Mouse (Mus musculus) hindbrain, embryonic 16.5 days (tissue): ENCODE measurements around the gene Acsbg2. TPM values are rescaled to one million over a fixed set of nuclear protein-coding genes. Genes with fewer than 3 reads are reported as not detected.

Experiments
- ATAC-seq: fragments of 200-750 bp; cut with Nextera tagmentation; 2 replicates; pipeline ENCODE4 v1.8.0; 2017; ENCODE audit warnings: moderate TSS enrichment, moderate library complexity
- H3K27ac ChIP-seq: fragments of 300-500 bp; sonication (generic); 2 replicates; pipeline ENCODE4 v1.5.1; 2014; ENCODE audit warnings: low read depth, mild to moderate bottlenecking, control low read depth, low read length, moderate library complexity
- H3K27me3 ChIP-seq: fragments of 300-500 bp; sonication (generic); replicated peaks from 2 replicates; pipeline ENCODE4 v1.6.1; 2014; ENCODE audit warnings: low read length; ENCODE audit not compliant: control insufficient read depth, insufficient read depth
- H3K36me3 ChIP-seq: fragments of 300-500 bp; sonication (generic); 2 replicates; pipeline ENCODE4 v1.6.1; 2014; ENCODE audit warnings: mild to moderate bottlenecking, low read length, moderate library complexity, mixed read lengths; ENCODE audit not compliant: control insufficient read depth, insufficient read depth
- H3K4me1 ChIP-seq: fragments of 300-500 bp; sonication (generic); 2 replicates; pipeline ENCODE4 v1.6.1; 2014; ENCODE audit warnings: low read depth, low read length; ENCODE audit not compliant: control insufficient read depth, insufficient read depth
- H3K4me2 ChIP-seq: fragments of 300-500 bp; sonication (generic); 2 replicates; pipeline ENCODE4 v1.6.1; 2014; ENCODE audit warnings: mild to moderate bottlenecking, low read length, control low read depth, moderate library complexity
- H3K4me3 ChIP-seq: fragments of 300-500 bp; sonication (generic); 2 replicates; pipeline ENCODE4 v1.5.1; 2014; ENCODE audit warnings: mild to moderate bottlenecking, low read length, control low read depth, moderate library complexity
- H3K9ac ChIP-seq: fragments of 300-500 bp; sonication (generic); 2 replicates; pipeline ENCODE4 v1.6.1; 2014; ENCODE audit warnings: low read depth, mild to moderate bottlenecking, control low read depth, low read length, moderate library complexity
- H3K9me3 ChIP-seq: fragments of 300-500 bp; sonication (generic); 2 replicates; pipeline ENCODE4 v1.6.1; 2014; ENCODE audit warnings: mild to moderate bottlenecking, low read length, moderate library complexity; ENCODE audit not compliant: control insufficient read depth
- WGBS: fragments of 180-500 bp; shearing (Covaris S2); extraction: QIAGEN DNeasy Blood & Tissue Kit; methylation state at CpG from one replicate; pipeline ENCODE4 v1.1.7; 2014; 5-methylcytosine and 5-hydroxymethylcytosine counted together
- polyA plus RNA-seq: library from polyadenylated mRNA; unstranded; fragments of >200 nt; fragmentation: Nextera tagmentation; extraction: Ambion mirVana; gene quantifications from 2 replicates; pipeline ENCODE4 v1.2.1, GENCODE M21; 2015

Acsbg2 gene
- polyA plus RNA-seq, 1 experiment from 2014 or later: not detected

GRCm38 (mm10) chr17:56858922-56859321, 15.3 kb downstream of the Acsbg2 start:
- H3K27me3 ChIP-seq: no peaks in the 10 kb centered on the region
- 44% methylated on average over 7 of the region's 7 CpGs for WGBS
- H3K36me3 ChIP-seq: no peaks in the 10 kb centered on the region
- H3K9ac ChIP-seq: no peak overlapping the region
- H3K9me3 ChIP-seq: no peaks in the 10 kb centered on the region
- ATAC-seq: no peak
- H3K4me3 ChIP-seq: no peak overlapping the region
- no peak overlapping the region for H3K27ac ChIP-seq
- H3K4me2 ChIP-seq: no peak overlapping the region
- H3K4me1 ChIP-seq: no peaks in the 10 kb centered on the region

- no peak for ATAC-seq
- H3K27ac ChIP-seq: no peak overlapping the region
- H3K9ac ChIP-seq: no peak overlapping the region
Observed at GRCm38 (mm10) chr17:56858216-56858615, 16.0 kb downstream of the Acsbg2 start.

GRCm38 (mm10) chr17:56855421-56855820, 18.8 kb downstream of the Acsbg2 start:
- Histone ChIP-seq H3K4me3 (no peak overlapping the region), H3K4me2 (no peak overlapping the region), H3K9me3 (no peaks in the 10 kb centered on the region), H3K27me3 (no peaks in the 10 kb centered on the region), H3K27ac (no peak overlapping the region), H3K4me1 (no peaks in the 10 kb centered on the region), H3K9ac (no peak overlapping the region), H3K36me3 (no peaks in the 10 kb centered on the region)
- ATAC-seq: no peak
- 84% methylated on average over 3 of the region's 3 CpGs for WGBS

More at GRCm38 (mm10) chr17:56858216-56858615, 16.0 kb downstream of the Acsbg2 start:
- no peak overlapping the region for H3K4me2 ChIP-seq
- no peak overlapping the region for H3K4me3 ChIP-seq
- no peaks in the 10 kb centered on the region for H3K4me1 ChIP-seq
- no peaks in the 10 kb centered on the region for H3K9me3 ChIP-seq
- H3K27me3 ChIP-seq: no peaks in the 10 kb centered on the region
- no peaks in the 10 kb centered on the region for H3K36me3 ChIP-seq
- WGBS: 50% methylated on average over 4 of the region's 4 CpGs

GRCm38 (mm10) chr17:56851167-56851566, 23.1 kb downstream of the Acsbg2 start:
- Histone ChIP-seq H3K27me3 (no peaks in the 10 kb centered on the region), H3K9ac (no peak overlapping the region), H3K27ac (no peak overlapping the region), H3K36me3 (no peaks in the 10 kb centered on the region), H3K4me2 (no peak overlapping the region), H3K4me3 (no peak overlapping the region), H3K4me1 (no peaks in the 10 kb centered on the region), H3K9me3 (no peaks in the 10 kb centered on the region)
- 85% methylated on average over 3 of the region's 3 CpGs for WGBS
- ATAC-seq: no peak

GRCm38 (mm10) chr17:56849710-56850109, 24.5 kb downstream of the Acsbg2 start:
- no peak overlapping the region for H3K27ac ChIP-seq
- no peak overlapping the region for H3K4me2 ChIP-seq
- no peak for ATAC-seq
- H3K4me3 ChIP-seq: no peak overlapping the region
- no peaks in the 10 kb centered on the region for H3K9me3 ChIP-seq
- no peaks in the 10 kb centered on the region for H3K27me3 ChIP-seq
- WGBS: 79% methylated on average over 13 of the region's 13 CpGs
- no peak overlapping the region for H3K9ac ChIP-seq
- no peaks in the 10 kb centered on the region for H3K4me1 ChIP-seq
- no peaks in the 10 kb centered on the region for H3K36me3 ChIP-seq

GRCm38 (mm10) chr17:56848785-56849184, 25.5 kb downstream of the Acsbg2 start:
- Histone ChIP-seq H3K36me3 (no peaks in the 10 kb centered on the region), H3K27me3 (no peaks in the 10 kb centered on the region), H3K4me2 (no peak overlapping the region), H3K27ac (no peak overlapping the region), H3K4me3 (no peak overlapping the region), H3K9ac (no peak overlapping the region), H3K9me3 (no peaks in the 10 kb centered on the region), H3K4me1 (no peaks in the 10 kb centered on the region)
- WGBS: 86% methylated on average over 5 of the region's 5 CpGs
- no peak for ATAC-seq

GRCm38 (mm10) chr17:56843678-56844077, 30.6 kb downstream of the Acsbg2 start:
- Histone ChIP-seq H3K4me2 (no peak overlapping the region), H3K27me3 (no peaks in the 10 kb centered on the region), H3K4me1 (no peaks in the 10 kb centered on the region), H3K9me3 (no peaks in the 10 kb centered on the region), H3K27ac (no peak overlapping the region), H3K9ac (no peak overlapping the region), H3K4me3 (no peak overlapping the region), H3K36me3 (no peaks in the 10 kb centered on the region)
- 81% methylated on average over 5 of the region's 5 CpGs for whole genome bisulfite sequencing
- ATAC-seq: no peak

- Histone ChIP-seq H3K4me3 (no peak overlapping the region), H3K4me1 (no peaks in the 10 kb centered on the region), H3K27ac (no peak overlapping the region), H3K9me3 (no peaks in the 10 kb centered on the region), H3K4me2 (no peak overlapping the region), H3K9ac (no peak overlapping the region), H3K27me3 (no peaks in the 10 kb centered on the region), H3K36me3 (no peaks in the 10 kb centered on the region)
- no peak for ATAC-seq
- WGBS: 82% methylated on average over 5 of the region's 5 CpGs
Observed at GRCm38 (mm10) chr17:56842173-56842572, 32.1 kb downstream of the Acsbg2 start.

GRCm38 (mm10) chr17:56840524-56840923, 33.7 kb downstream of the Acsbg2 start:
- ATAC-seq: no peak
- Histone ChIP-seq H3K36me3 (no peaks in the 10 kb centered on the region), H3K27me3 (no peaks in the 10 kb centered on the region), H3K4me1 (no peaks in the 10 kb centered on the region), H3K9ac (no peak overlapping the region), H3K9me3 (no peaks in the 10 kb centered on the region), H3K27ac (no peak overlapping the region), H3K4me2 (no peak overlapping the region), H3K4me3 (no peak overlapping the region)
- WGBS: 85% methylated on average over 7 of the region's 7 CpGs

- Histone ChIP-seq H3K36me3 (no peaks in the 10 kb centered on the region), H3K9ac (no peak overlapping the region), H3K4me2 (no peak overlapping the region), H3K4me1 (peaks cover 3% of the 10 kb centered on the region; the same call in 1 of the 2 replicates), H3K27me3 (no peaks in the 10 kb centered on the region), H3K27ac (no peak overlapping the region), H3K9me3 (no peaks in the 10 kb centered on the region), H3K4me3 (no peak overlapping the region)
- 93% methylated on average over 8 of the region's 8 CpGs for WGBS
- no peak for ATAC-seq
Observed at GRCm38 (mm10) chr17:56836336-56836735, 37.9 kb downstream of the Acsbg2 start.
